Mouse (Mus musculus): ENCODE measurements around the gene Anks1b.
"Not testable (repeated sequence)": the region's sequence is repeated elsewhere in the genome, so short reads cannot be mapped to it uniquely, and the experiment has no call there.

Anks1b gene

DNA sequence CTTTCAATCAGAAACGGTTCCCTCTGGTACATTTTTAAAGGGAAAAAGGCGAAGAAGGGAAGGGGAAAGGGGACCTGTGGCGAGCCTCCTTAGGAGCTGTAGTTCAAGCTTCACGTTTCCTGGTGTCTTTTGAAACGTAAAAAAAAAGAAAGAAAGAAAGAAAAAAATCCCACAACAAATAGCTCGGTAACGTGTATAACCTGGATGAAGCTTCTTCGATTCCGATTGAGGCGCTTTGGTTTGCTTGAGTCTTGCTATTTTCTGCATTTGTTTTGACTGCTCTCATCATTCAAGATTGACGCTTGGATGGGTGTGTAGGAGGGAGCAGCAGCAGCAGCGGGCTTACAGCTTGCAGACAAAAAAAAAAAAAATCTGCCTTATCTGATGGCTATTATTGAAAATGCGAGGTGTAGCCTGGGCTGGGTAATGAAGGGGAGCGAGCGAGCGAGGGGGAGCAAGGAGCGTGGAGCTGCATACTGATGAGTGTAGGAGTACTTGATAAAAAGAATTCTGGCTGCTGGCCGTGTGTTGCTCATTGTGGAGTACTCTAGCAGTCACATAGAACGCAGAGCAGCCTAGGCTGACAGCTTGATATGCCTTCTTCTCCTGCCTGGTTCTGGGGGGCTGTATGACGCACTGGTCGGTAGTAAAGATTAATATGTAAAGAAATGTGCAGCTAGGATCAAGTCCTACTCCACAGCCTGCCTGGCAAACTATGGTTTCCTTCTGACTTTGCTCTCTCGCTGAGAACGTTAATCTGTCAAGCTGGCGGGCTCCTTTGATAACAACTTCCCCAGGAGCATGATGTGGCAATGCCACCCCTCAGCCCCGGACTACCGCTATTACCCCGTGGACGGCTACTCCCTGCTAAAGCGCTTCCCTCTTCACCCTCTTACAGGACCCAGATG is 703.1 kb downstream of the Anks1b start:
- in situ Hi-C loops (cut with MboI, MseI), result no loop called here

DNA sequence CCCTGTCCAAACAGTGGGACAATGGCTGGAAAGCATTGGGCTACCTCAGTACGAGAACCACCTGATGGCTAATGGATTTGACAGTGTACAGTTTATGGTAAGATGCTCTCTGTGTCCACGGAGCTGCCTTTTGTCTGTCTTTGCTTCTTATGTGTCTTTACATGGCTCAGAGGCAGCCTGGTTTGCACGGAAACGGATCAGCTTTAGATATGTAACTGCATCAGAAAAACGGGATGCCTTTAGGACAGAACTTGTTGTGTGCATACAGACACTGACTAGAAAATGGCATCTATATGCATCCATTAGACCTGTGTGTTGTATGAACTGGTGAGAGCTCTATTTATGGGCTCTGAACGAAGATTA is 703.8 kb downstream of the Anks1b start:
- in situ Hi-C loops (cut with MboI, MseI), result no loop called here

DNA sequence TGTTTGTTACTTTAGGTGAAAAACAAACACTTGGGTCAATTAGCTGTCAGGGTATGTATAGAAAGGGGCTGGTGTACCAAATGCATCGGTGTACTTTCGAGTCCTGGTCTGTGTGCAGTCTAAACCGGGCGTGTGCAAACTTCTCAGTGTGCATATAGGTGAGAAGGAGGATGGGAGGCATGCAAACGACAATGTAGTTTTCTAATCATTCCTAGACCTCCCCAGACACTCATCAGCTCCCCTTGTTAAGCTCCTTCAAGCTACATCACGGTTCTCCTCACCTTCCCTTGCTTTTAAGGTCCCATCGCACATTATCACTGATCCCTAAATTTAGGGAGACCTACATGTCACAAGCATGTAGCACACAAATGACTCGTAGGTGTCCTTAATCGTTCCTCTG is 704.5 kb downstream of the Anks1b start:
- in situ Hi-C loops (cut with MboI, MseI), result no loop called here

DNA sequence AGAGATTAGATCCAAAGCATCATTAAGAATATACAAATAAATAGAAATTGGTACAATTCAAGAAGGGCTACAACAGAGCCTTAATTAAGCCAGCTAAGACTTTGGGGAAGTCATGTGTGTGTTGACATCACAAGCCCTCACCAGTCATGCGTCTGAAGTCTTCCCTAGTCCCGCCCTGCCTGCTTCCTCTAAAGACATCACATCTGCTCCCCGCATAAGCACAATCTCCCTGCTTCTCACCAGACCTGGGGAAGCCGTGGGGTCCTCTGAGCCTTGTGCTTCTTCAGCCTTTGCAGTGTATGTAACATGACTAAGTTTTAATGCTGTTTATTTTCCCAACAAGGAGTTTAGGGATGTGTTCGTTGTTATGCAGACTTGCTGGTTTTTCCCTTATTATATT is 706.7 kb downstream of the Anks1b start:
- in situ Hi-C loops (cut with MboI, MseI), result no loop called here

DNA sequence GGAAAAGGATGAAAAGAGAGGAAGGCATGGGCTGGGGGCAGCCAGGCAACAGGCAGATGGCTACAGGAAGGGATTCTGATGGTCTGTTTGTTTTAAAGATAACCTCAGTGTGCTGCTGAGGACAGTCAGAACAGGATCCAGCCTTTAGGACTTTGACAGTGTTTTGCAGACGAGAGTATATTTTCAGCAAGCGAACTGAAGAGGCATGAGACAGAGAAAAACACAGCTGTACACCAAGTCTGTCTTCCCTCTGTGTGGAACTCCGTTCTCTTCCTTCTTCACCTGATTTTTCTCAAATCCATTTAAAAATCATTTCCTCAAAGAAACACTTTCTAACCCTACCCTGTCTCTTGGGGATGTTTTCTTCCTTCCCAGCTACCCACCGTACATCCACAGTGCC is 710.7 kb downstream of the Anks1b start:
- in situ Hi-C loops (cut with MboI, MseI), result no loop called here

DNA sequence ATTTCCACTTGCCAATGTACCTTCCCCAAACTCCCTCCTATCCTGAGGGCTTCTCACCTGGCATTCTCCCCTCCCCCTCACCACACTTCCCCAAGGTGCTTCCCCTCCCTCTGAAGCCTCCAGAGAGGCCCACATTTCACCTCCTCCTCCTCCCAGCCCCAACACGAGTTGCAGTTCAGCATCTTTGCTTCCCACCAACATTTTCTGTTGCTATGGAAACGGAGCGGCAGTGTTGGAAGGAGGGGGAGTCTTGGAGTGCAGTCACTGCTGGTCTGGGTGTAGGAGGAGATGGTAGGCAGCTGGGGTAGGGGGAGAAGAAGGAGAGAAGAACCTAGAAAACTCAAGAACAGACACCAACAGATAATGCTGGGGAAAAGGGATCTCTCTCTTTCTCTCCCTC is 722.8 kb downstream of the Anks1b start:
- in situ Hi-C loops (cut with MboI, MseI), result no loop called here

DNA sequence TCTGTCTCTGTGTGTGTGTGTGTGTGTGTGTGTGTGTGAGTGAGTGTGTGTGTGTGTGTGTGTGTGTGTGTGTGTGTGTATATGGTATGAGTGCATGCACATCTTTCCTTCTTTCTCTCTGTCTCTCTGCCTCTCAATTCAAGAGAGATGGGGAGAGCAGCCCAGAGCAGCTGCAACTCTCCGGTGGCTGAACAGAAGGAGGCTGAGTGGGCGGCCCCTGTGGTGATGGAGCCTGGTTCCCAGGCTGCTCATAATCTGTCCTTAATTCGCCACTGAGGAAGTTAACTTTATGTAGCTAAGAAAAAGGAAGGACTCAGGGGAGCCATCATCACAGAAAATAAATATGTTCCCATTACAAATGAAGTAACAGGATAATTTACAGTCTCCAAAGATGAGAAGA is 723.3 kb downstream of the Anks1b start:
- in situ Hi-C loops (cut with MboI, MseI), result no loop called here

DNA sequence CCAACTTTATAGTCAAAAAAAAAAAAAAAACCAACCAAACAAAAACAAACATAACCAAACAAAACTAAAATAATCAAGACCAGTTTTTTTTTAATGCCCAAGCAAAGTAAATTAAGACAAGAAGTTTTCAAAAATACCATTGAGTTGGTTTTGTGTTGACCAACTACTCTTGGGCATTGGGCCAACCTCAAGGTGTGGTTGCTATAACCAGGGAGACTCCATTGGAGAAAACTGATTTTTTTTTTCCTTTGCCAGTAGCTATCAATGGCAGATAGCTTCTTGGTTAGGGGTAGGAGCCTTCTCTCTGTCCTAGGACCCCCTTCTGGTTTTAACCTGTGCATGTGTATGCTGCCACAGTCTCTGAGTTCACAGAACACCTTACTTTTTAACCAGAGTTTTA is 725.8 kb downstream of the Anks1b start:
- in situ Hi-C loops (cut with MboI, MseI), result no loop called here

DNA sequence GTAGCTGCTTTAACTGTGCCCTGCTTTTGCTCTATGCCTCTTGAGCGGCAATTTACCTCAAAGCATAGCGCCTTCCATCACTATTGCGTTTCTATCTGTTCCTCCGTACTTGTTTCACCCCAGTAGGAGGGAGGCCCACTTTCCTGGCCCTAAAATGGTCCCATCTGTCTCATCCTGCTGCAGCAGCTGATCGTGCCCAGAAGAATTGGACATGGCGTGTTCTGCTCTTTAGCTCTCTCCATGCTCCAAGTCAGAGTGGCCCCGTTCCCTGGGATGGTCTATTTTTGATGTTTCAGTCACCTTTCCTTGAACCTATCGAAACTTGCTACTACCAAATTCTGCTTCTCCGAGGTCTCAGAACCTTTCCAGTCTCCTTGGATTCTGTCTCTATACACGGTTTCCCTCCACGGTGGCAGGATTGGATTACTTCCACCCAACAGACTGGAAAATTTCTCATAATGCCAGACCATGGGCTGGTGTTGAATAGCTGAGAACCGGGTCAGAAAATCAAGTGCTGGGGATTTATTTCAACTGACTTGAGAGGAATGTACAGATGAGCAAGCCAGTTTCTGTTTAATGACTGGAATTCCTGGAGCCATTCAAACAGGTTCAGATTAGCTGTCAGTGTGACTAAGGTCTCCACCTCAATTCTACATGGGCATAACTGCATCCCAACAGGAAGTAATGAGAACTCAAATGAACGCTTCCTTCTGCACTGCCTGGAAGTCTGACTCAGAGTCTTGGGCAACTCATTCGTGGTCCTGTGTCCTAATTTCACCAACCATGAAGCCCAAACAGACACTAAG is 726.6 kb downstream of the Anks1b start:
- in situ Hi-C loops (cut with MboI, MseI), result no loop called here

DNA sequence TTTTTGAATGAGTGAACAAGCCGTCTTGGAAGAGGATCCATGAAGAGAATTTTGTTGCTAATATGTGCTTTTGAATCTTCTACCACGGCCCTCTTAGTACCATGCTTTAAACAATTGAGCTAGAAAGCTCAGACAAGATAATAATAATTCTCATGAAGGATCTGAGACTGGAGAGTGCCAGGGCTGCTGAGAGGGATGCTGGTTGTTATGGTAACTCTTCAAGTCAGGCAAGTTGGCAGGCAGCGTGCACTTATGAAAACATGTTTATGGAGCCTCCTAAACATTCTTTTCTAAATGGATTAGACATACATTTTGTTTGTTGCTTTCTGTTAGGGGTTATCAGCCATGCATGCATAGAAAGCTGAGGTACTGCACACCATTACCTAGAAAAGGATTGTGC is 734.3 kb downstream of the Anks1b start:
- in situ Hi-C loops (cut with MboI, MseI), result no loop called here

DNA sequence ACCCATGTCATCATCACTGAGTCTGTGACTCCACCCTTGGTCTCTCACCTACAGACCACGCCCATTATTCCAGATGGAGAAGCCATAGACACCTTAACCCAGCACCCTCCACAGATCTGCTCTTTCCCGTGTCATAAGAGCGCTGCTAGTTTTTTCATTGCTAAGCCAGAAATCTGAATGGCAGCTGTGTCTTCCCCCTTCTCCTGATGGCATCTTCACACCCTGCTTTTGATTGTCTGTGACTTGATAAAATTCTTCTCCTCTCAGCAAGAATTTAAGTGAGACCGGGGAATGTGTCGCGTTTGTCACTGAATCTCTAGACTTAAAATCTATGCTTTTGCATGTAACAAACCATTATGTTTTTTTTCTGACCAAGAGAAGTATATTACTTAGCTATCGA is 736.1 kb downstream of the Anks1b start:
- in situ Hi-C loops (cut with MboI, MseI), result no loop called here

DNA sequence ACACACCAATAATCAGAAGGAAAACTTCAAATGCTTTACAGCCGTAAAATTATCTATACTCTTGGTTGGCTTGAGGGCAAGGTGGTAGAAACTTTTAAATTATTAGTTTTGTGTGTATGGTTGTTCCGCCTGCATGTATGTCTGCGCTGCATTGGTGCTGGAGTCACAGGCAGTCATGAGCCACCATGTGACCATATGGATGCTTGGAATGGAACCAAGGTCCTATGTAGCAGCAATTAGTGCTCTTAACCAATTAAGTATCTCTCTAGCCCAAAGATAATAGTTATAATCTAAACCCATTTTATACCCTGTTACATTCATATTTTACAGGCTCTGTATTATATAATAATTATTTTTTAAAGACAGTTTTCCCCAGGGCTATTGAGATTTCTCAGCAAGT is 739.7 kb downstream of the Anks1b start:
- in situ Hi-C loops (cut with MboI, MseI), result no loop called here

DNA sequence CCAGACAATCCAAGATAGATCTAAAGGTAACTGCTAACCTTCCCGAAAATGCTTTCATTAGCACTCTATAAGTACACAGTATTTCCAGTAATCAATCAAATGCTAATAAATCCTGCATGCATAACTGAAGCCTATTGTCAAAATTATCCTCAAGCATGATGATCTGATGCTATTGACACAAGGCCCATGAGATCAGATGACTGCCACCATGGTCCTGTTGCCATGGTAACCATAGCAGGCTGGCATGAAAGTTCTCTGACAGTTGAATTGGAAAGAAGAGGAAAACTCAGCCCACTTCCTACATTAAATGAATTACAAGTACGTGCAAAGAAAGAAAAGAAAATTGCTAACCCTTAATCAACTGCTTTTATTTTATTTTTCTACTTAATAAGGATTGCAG is 741.9 kb downstream of the Anks1b start:
- in situ Hi-C loops (cut with MboI, MseI), result no loop called here

DNA sequence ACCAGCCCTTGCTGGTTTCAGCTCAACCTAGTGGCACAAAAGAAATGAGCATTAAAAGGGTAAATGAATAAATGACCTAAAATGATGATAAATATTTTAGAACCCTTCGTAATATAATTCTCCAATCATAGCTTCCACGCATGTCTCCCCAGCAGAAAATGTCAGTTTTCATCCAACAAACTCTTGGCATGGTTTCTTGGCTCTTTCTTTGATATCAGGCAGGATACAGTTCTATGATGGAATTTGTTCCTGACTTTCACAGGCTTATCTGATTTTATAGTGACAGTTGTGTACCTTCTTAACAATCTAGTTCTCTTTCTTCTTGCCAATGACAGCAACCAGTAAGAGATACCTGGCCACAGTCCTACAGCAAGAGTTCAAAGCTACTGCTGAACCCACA is 743.3 kb downstream of the Anks1b start:
- in situ Hi-C loops (cut with MboI, MseI), result no loop called here

DNA sequence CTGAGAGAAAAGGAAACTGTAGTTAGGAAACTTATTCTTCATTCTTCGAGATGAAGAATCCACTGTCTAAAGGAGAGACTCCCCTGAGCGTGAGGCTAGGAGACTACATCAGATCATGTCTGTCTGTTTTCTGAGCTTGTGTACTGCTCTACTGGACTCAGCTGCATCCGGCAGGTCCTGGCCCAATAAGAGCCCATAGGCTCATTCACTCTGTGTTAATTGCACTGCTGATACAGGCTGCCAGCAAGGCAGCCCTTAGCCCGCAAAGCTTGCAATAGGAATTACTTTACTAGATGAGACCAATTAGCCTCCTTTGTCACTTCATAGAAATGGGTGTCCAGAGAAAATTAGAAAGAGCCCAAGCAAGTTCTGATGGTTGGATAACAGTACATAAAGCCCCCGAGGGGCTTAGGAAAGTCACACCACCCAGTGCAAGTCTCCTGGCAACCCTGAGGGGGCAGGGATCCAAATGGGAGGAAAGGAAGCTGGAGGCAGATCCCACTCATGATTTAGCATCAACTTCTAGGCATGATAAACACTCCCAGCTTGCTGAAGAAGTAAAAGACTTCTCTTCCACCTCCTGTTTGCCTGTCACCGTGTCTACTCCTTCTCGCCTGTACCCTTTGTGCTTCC is 744.5 kb downstream of the Anks1b start:
- in situ Hi-C loops (cut with MboI, MseI), result no loop called here

DNA sequence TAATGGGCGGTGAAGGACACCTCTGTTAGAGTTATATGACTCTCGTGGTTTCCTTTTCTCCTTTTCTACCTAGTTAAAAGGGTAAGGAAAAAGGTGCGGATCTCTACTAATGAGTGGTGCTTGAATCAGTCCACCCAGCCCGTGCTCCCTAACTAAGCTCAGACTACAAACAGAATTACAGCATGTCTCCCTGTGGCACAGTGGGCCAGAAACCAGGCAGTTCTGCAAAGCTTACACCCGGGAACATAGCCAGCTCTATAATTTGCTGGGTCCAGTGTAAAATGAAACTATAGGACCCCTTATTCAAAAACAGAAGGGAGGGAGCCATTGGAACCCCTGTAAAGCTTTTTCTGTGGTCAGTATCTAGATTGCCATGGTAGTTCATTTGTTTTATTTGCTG is 754.2 kb downstream of the Anks1b start:
- in situ Hi-C loops (cut with MboI, MseI), result no loop called here

DNA sequence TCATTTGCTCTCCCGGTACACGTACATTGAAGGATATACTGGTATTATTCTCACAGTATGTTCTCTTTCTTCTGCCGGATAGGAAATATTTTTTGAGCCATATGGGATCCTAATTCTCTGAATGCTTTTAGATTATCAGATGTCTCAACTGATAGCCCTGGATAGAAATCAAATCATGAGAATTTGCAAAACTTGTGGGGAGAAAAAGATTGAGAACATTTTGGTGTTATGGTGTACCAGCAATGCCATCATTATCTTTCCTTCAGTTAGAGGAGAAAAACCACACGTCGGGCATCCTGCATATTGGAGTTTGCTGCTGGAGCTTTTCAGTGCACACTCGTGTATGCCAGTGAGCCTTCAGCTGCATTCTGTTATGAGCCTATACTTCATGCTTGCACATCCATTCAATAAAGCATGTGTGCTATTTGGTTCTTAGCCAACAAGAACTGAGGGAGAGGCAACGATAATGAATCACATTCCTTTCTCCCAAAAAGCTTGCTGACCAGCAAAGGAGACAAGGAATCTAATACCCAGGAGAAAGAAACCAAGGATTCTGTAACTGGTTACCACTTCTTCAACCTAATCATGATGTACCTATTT is 756.9 kb downstream of the Anks1b start:
- in situ Hi-C loops (cut with MboI, MseI), result no loop called here

DNA sequence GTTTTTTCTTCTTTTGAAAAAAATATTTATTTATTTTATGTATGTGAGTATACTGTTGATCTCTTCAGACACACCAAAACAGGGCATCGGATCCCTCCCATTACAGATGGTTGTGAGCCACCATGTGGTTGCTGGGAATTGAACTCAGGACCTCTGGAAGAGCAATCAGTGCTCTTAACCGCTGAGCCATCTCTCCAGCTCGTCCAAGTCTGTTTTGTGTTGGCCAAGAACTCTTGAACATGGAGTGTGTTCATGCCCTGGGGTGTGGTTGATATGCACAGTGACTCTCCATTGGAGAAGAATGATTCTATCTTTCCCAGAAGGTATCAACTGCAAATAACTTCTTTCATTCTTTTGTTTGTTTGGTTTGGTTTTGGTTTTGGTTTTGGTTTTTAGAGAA is 757.5 kb downstream of the Anks1b start:
- in situ Hi-C loops (cut with MboI, MseI), result not testable (repeated sequence)

DNA sequence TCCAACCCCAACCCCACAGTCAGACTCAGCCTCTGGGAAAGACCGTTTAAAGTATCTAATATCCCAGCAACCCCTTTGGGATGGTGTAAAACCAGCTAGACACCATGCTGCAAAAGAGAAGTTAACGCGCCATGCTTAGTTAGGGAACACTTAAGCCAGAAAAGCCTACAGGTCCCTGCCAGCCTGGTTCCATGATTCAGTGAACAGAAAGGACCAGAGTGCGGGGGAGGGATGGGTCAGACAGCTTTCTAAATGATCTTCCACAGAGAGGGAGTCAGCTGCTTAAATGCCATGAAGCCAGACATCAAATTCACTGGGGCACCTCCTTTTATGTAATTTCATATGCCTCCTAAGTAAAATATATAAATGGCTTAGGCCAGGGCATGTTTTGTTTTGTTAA is 764.0 kb downstream of the Anks1b start:
- in situ Hi-C loops (cut with MboI, MseI), result no loop called here

DNA sequence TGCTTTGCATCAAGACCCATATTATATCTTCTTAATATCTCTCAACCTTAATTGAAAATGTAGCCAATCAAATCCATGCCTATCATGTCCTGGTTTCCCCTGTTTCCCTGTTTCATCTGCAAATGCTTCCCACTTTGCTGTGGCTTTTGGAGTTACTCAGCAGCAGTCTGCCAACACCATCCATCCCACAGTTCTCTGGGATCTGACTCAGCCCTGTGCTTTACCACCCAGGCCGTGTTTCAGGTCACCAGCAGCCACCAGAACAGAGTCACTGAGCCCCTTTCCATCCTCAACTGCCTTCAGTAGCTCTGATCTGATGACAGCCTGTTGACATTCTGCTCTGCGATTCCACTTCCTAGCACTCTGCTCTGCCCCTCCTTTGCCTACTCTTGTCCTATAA is 776.4 kb downstream of the Anks1b start:
- in situ Hi-C loops (cut with MboI, MseI), result no loop called here

DNA sequence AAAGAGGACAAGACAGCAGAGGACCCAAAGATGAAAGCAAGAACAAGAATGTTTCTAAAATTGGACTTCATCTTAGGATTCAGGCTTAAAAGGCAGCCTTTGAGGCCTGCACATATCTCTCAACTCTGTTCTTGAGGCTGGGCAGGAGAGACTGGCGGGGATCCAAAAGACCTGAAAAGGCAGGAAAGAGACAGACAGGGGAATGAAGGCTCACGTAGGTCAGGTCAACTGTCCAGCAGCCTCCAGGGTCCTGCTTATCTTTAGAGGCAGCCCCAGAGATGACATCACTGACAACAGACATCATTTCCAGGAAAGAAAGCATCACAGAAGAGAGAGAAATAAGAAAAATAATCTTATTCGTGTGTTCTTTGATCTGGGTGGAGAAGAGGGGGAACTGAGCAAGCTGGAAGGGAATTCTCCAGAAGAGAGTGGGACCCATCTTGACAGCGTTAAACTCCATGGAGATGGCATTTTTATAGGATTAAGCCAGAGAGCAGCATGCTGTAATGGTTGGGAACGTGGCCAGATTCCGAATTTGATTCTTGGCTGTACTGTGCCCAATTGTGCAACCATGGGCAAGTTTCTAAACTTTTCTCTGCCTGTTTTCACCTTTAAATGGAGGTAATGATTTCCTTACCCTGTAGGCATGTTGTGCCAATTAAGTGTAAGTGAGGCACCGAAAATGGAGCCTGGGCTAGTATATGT is 784.3 kb downstream of the Anks1b start:
- in situ Hi-C loops (cut with MboI, MseI), result no loop called here

DNA sequence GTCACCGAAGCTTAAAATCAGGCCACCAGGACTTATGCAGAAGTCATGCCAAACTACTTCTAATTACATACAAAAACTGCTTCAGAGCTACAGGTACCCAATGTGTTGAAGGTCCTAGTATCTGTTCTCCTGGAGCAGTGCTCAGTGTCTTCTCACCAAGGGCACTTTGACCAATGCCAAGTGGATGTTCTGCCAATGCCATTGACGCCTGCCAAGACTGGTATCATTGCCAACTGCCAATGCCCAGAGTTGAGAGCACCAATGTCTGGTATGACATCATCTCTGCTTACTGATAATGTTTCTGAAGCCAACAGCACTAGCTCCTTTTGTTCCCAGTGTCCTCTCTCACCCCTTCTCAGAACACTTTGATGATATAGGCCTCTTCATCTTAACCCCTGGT is 793.4 kb downstream of the Anks1b start:
- in situ Hi-C loops (cut with MboI, MseI), result no loop called here
